Mouse (Mus musculus): ENCODE results near the gene Sass6.

Gene Sass6

DNA sequence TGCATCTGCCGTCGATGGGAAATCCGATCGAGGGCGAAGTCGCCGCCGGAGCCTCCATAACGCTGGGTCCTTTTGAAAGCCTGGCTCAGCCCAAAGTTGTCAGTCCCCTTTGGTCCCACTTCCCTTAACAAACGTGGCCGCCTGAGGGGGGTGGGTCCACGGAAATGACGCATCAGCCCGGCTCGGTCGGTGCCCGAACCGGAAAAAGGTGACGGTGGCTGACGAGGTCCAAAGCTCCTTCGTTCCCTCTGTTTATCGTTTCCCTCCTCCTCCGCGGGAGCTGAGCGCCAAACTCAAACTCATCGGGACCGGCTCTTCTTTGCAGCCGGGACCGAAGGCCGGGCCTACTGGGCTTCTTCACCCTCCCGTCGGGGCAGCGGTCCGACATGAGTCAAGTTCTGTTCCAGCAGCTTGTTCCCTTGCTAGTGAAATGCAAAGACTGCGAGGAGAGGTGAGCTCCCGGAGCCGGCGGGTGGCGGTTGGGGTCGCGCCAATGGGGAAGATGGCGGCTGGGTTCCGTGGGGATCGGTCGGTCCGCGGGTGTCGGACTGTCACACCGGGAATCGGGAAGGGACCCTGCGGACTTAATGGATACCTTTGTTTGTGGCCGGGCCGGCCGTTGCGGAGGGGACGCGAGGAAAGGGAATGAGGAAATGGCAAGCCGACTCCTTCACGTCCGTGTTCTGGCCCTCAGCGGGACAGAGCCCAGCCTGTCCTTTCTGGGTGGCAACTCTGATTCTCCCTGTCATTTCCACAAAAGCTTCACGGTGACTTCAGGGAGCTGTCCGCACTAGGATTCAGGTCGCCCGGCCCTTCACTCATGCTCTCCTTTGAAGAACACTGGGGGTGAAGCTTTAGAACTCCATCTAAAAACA lies at the start of gene Sass6:
TSS of gene Sass6 (plus strand) at position 255 of the 875 bp plus-strand sequence.
- DNase-seq (ENCODE audit: low spot score in 2 of 2), result peak; percentile 98 to 100

- DNase-seq (ENCODE audit: low spot score in 2 of 2), result no peak
These were observed 47.4 kb upstream of the Sass6 start for GRCm38 (mm10) chr3:116547430-116547829.

DNA sequence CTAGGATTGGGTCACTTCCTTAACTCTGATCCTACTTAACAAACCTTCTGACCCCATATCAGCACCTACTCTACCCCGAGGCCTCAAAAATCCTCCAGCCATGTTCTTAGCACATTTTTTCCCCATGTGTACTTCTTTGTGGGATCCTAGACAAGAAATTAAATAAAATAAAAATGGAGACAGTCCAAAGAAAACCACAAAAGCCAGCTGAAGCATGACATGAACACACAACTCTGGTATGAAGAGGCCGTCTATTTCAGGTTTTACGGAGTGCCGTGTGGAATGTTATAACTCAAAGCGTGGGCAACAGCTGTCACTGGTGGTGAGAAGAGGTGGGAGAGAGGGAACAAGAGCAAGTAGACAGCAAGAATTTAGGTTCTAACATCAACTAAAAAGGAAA lies 43.4 kb upstream of the Sass6 start:
- no peak for DNase-seq (ENCODE audit: low spot score in 2 of 2)

DNA sequence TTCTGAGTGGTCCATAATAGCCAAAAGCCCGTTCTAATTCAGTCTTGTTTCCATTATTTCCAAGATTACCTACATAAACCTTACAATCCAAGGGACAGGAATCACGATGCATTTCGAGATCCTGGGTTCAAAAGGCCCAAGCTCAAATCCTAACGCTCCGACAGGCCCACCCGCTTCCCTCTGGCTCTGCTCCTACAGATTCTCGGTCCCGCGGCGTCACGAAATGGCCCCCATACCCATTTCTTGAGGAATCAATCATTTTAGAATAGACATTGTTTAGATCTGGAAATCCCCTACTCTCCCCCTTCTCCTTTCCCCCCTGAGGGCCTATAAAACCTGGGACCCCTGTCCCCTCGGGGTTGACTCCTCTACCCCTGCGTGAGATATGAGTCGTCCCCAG lies 33.5 kb upstream of the Sass6 start:
- DNase-seq (ENCODE audit: low spot score in 2 of 2), result peak; percentile 24 to 37

GRCm38 (mm10) chr3:116562408-116563094 lies 32.2 kb upstream of the Sass6 start, which contains the start of gene Lrrc39:
Gene Lrrc39 (plus strand): TSS chr3:116562973.
- DNase-seq (ENCODE audit: low spot score in 2 of 2), result peak in 1 of 2 experiments; percentile 12

DNA sequence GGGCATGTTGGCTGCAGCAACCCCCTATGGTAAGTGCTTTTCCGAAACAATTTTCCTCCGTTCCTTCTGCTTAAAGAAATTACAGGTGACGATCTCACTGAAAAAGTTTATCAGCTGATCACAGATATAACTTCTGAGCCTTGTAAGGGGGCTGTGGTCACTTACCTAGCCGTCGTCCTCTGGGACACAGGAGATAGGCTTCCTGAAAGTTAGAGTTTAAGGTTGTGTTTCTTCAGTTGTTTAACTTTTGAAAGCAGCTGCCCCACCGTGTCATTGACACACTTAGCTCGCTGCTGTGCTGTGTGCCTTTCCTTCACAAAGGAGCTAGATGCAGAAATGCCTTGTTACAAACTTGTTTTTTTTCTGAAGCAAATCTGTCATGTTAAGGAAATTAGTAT lies 31.7 kb upstream of the Sass6 start:
- DNase-seq (ENCODE audit: low spot score in 2 of 2), result no peak

DNA sequence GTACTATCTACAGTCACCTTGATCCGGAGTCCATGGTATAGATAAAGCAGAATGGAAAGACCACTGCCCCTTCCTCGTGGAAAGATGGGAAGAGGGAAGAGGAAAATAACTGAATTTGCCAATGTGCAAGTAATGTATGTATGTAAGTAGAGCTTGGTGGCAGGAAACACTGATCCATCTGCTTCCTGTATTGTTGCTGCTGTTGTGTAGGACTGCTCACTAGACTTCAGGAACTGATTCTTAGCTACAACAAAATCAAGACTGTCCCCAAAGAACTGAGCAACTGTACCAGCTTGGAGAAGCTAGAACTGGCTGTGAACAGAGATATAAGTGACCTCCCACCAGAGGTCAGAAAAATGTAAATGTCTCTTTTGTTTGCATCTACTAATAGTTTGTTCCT lies 24.2 kb upstream of the Sass6 start:
- no peak for DNase-seq (ENCODE audit: low spot score in 2 of 2)

DNA sequence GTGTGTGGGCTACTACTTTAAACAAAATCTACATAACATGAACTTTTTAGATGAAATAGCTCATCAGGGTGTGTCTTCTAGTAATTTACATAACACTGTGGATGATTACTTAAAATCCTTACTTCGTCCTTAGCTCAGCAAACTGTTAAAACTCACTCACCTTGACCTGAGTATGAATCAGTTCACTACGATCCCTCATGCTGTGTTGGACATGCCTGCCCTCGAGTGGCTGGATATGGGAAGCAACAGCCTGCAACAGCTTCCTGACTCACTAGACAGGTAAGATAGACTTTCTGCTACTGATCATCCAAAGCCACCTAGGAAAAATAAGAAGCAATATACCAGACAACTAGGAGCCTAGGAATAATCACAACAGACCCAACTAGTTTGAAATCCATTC lies 17.5 kb upstream of the Sass6 start:
- DNase-seq (ENCODE audit: low spot score in 2 of 2), result no peak

- no peak for DNase-seq (ENCODE audit: low spot score in 2 of 2)
These were observed 12.6 kb upstream of the Sass6 start for GRCm38 (mm10) chr3:116582201-116582600.

DNA sequence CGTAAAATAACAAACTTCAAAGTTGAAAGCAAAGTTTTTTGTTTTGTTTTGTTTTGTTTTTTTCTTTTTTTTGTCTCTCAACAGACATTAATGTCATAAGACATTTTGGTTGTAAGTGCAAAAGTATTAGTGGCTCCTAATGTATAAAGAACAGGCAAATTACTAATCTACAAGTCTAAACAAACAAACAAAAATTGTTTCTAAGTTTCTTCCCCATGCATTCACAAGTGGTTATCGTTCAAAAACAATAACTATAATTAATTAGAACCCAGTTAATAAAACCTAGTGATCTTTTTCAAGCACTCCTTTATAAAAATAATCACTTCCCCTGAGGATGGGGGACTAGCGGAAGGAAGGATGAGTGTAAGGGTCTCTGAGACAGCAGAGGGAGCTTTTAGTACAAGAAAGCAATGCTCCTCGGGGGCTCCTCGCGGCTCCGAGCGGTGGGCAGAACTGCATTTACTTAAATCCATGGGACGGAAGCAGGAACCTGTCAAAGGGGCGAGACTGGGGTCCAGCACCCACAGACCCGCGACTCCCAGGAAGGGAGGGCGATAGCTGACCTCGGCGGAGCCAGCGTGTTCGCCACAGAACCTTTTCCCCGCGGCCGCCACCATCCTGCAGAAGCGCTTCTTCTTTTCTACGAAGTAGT lies 580 bp upstream of the Sass6 start:
- DNase-seq (ENCODE audit: low spot score in 2 of 2), result no peak

- no peak for DNase-seq (ENCODE audit: low spot score in 2 of 2)
These were observed 815 bp downstream of the Sass6 start for GRCm38 (mm10) chr3:116595603-116595991.

DNA sequence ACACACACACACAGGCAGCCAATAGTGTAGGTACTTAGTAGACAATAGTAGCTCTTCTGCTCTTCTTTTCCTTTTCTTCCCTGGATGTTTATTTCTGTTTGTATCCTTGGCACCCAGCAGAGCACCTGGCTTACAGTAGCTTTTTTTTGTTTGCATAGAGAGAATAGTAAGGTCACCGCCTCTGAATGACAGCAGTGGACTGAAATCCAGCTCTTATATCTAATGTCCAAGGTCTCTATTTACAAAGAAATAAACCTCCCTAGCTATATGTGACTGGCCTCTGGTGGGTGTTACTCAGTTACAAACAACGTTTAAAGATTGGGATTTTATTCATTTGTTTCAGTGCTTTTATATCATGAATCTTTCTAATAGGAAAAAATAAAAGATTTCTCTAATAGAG lies 4.9 kb downstream of the Sass6 start:
- DNase-seq (ENCODE audit: low spot score in 2 of 2), result no peak

DNA sequence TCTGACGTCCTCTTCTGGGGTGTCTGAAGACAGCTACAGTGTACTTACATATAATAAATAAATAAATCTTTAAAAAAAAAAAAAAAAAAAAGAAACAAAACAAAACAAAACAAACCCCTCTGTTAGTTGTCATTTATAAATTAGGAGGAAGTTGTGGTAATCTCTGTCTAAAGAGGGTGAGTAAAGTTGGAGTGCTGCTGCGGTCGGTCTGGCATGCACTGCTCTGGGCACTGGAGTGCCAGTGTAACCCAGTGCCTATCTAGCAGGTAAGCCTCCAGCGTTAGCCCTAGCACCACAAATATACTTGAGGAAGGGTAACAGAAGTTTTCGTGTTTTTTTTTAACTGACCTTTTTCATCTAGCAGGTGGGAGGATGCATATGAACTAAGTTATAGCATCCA lies 6.2 kb downstream of the Sass6 start:
- no peak for DNase-seq (ENCODE audit: low spot score in 2 of 2)

GRCm38 (mm10) chr3:116601781-116602180 lies 7.0 kb downstream of the Sass6 start:
- no peak for DNase-seq (ENCODE audit: low spot score in 2 of 2)

- no peak for DNase-seq (ENCODE audit: low spot score in 2 of 2)
These were observed 9.8 kb downstream of the Sass6 start for GRCm38 (mm10) chr3:116604570-116604969.

GRCm38 (mm10) chr3:116614295-116614892 lies 19.6 kb downstream of the Sass6 start, which contains the start of gene Trmt13:
Gene Trmt13 (minus strand): TSS chr3:116614587.
- no peak for DNase-seq (ENCODE audit: low spot score in 2 of 2)

DNA sequence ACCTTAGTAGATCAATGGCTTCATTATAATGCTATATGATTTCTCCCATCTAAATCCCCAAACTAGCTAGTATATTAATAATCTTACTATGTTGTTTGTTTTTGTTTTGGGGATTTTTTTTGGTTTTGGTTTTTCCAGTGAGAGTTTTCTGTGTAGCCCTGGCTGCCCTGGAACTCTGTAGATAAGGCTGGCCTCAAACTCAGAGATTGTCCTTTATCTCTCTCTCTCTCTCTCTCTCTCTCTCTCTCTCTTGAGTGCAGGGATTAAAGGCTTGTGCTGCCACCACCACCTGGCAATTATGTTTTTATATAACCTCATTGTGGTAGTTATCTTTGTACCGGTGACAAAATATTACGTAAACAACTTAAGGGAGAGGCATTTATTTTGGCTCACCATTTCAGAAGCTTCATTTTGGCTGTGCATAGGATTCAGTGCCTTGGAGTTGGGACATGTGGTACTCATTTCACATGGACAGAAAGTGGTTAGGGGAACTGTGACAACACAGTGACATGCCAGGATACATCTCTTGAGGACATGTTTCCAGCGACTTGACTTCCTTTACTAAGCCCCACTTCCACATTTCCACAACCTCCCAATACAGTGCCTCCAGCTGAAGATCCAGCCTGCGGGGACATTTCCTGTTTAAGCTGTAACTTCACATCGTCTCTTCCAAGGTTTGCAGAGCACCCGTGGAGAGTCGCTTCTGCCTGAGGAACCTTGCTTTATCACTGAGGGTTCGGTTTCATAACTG lies 20.7 kb downstream of the Sass6 start:
- no peak for DNase-seq (ENCODE audit: low spot score in 2 of 2)

DNA sequence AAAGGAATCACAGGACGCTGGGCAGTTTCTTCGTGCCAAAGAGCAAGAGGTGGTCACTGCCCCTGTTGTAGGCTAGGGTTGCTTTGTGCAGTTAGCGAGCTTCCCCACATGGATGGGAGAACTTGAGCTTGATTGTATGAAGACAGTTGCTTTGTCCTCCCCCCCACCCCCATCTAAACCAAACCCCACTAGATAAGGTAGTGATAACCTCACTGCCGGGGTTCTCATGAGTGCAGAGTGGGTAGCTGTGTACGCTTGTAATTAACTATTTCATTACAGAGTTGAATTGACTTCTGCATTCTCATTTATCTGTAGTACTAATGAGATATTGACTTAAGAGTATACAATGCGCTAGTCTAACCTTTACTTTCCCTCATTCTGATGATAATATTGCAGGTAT lies 24.1 kb downstream of the Sass6 start:
- DNase-seq (ENCODE audit: low spot score in 2 of 2), result no peak

DNA sequence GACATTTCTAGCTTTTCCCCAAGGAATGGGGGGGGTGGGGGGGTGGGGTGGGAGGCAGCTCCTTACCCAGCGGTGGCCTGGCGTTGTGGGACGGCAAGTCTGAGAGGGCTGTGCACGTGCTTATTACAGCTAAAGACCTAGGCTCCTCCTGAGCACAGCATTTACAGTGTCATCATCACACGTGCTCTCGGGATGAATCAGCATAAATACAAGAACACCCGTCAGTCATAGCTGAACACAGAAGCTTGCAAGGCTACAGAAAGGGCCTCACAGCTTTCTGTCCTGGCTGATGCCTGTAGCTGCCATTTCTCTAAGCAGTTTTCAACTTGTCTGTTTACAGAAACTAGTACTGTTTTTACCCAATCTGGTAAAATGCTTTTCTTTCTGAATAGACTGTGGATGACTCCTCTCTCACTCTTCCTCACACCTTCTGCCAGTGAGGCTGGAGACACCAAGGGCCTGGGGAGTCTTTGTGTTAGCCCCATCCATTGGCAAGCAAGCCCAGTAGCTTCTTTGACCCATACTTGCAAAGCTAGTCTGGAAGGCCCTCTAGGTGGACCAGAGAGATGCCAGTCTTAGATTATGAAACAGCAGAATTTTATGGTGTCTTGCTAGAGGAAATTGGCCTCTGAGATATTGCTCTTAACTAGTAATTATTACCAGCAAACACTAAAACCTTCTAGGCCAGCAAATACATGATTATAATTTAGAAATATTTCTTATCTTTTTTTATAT lies 26.0 kb downstream of the Sass6 start:
- no peak for DNase-seq (ENCODE audit: low spot score in 2 of 2)

GRCm38 (mm10) chr3:116622641-116623040 lies 27.9 kb downstream of the Sass6 start:
- no peak for DNase-seq (ENCODE audit: low spot score in 2 of 2)

DNA sequence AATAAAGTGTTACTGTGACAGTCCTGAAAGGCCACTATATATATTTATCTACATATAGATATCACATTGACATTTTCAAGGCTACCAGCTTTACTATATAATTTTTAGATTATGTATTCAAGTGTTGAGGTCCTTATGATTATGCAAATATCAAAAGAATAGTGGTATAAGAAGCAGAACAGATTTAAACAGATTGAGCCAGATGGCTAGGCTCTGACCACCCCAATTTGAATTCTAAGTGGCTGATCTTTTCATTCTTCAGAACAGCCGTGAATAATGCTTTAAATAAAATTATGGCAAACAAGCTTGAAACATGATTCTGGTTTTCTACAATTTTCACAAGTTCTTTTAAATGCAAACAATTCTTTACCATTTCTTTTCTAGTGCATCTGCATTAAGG lies 36.7 kb downstream of the Sass6 start:
- no peak for DNase-seq (ENCODE audit: low spot score in 2 of 2)
